Mouse (Mus musculus) thymus, postnatal 4 days (tissue): ENCODE measurements around the gene Cdh3.

Source experiments
- DNase-seq: peaks from one replicate; pipeline ENCODE4 v3.0.0; 2021

The Cdh3 gene

GRCm38 (mm10) chr8:106527241-106528036 is 16.7 kb downstream of the Cdh3 start:
- DNase-seq = peak; percentile 41

DNA sequence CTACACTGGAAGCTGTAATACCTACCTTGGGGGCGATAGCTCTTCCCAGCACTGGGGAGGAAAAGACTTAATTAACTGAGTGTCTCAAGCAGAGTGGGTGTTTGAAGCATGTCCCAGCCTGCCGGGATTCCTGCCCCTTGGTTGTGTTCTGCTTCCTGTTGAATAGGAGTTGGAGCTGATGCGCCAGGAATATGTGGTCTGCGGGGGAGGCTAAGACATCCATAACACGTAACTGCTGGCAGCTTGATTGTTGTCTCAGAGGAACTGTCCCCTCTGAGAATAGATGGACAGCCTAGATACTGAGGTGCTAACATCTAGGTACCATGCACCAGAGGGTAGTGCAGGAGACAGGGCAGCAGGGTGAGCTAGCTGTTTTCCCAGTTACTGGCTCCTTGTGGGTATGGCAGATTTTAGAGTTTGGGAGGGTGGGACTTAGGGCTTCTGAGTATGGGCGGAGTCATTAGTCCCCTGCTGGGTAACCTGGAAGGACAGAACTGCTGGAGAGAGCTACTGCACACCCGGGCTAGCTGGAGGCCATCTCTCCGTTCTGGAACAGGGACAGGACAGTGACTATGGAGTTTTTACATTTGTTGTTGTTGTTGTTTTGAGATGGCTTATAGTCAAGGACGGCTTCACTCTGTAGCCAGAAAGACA is 18.0 kb downstream of the Cdh3 start:
- DNase-seq = no peak

GRCm38 (mm10) chr8:106529885-106530482 is 19.3 kb downstream of the Cdh3 start:
- DNase-seq = no peak

GRCm38 (mm10) chr8:106530566-106530965 is 19.9 kb downstream of the Cdh3 start:
- DNase-seq = peak; percentile 49

- no peak for DNase-seq
Measured at GRCm38 (mm10) chr8:106533709-106534108, 23.0 kb downstream of the Cdh3 start.

DNA sequence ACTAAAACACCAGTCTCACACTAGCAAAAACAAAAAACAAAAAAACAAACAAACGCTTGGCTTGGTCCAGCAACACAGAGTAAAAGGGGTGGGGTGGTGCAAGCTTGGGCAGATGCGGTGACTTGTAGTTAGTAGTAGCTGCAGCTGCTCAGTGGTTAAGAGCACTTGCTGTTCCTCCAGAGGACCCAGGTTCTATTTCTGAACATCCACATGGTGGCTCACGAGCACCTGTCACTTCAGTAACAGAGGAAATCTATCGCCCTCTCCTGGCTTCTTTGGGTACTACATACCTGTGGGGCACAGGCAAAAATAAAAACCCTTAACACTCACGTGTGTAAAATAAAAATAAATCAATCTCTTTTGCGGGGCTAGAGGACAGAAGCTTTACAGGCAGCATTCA is 23.8 kb downstream of the Cdh3 start:
- peak; percentile 77 for DNase-seq

GRCm38 (mm10) chr8:106535448-106535847 is 24.8 kb downstream of the Cdh3 start:
- DNase-seq = no peak

DNA sequence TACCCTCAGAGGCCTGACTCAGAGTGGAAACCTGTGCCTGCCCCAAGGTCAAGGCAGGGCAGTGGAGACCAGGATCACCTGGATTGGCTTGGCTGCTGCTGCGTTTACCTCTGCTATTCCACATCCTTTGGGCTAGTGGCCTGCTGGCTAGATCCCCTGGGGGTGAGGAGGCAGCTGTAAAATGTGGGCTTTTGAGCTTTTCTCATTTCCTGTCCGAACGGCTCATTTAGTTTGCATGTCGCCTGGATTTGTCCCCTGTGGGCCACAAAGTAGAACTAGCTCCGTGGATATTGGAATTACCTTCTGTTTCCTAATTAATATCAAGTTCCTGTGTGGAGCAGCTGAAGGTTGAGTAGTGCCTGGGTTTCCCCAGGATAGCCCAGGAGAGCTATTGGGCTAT is 28.5 kb downstream of the Cdh3 start:
- DNase-seq = no peak

GRCm38 (mm10) chr8:106541002-106541401 is 30.3 kb downstream of the Cdh3 start:
- DNase-seq = no peak

- DNase-seq = no peak
Measured at GRCm38 (mm10) chr8:106543043-106543442, 32.4 kb downstream of the Cdh3 start.

- peak; percentile 48 for DNase-seq
Measured at GRCm38 (mm10) chr8:106545149-106545548, 34.5 kb downstream of the Cdh3 start.

DNA sequence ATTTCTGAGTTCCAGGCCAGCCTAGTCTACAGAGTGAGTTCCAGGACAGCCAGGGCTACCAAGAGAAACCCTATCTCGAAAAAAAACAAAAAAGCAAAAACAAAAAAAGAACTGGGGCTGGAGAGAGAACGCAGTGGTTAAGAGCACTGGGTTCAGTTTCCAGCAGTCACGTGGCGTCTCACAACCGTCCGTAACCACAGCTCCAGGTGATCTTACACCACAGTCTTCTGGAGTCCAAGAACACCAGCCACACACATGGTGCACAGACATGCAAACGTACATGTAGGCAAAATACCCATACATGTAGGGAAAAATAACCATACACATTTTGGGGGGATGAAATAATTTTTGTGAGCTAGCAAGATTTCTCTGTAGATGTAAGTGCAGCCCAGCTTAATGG is 36.1 kb downstream of the Cdh3 start:
- DNase-seq = no peak

GRCm38 (mm10) chr8:106548366-106548936 is 37.8 kb downstream of the Cdh3 start:
- DNase-seq = no peak

DNA sequence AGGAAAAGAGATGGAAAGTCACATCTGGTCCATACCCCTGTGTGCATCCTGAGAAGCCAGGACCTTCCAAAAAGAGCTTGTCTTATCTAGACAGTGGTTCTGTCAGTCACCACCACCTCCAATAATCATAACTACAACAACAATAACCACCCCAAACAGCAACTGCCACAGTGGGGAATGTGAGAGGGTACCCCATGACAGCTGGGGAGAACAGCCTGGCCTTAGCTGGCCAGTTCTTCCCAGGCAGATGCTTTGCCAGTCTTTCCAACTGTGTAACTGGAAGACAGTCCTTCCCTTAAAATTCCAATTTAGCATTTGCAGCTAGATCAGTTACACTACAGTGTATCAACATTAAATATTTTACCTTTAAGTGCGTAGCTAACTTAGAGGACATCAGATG is 40.2 kb downstream of the Cdh3 start:
- DNase-seq = no peak

DNA sequence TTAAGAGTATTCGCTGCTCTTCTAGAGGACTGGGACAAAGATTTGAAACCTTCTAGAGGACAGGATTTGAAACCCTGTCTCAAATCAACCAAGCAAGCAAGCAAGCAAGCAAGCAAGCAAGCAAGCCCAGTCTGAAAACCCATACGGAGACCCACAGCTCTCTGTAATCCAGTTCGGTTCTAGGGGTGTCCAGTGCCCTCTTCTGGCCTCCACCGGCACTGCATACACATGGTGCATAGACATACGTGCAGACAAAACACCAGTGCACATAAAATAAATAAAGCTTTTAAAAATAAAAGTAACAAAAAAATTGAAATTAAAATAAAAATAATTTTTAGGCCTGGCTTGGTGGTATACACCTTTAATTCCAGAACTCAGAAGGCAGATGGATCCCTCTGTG is 43.3 kb downstream of the Cdh3 start:
- no peak for DNase-seq

DNA sequence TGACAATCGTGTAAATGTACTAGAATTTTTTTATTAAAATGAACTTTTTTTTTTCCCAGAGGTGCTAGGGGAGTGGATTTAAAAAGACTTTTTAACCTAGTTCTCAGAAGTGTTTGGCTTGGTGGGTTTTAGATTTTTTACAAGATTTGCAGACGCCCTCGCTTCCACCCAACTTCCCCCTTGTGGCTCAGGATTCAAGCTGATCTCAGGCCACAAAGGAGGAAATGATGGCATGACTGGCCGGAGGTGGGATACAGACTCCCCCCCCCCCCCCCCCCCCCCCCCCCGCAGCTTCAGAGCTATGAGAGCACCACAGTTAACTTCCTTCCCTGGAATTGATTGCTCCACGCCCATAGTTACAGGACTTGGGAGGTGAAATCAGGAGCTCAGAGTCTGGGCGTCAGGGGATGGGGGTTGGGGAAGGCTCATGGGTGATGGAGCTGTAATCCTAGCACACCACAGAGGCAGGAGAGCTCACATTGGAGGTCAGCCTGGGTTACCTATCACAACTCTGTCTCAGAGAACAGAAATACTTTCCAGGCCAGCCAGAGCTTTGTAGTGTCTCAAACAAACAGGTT is 45.5 kb downstream of the Cdh3 start:
- no peak for DNase-seq

DNA sequence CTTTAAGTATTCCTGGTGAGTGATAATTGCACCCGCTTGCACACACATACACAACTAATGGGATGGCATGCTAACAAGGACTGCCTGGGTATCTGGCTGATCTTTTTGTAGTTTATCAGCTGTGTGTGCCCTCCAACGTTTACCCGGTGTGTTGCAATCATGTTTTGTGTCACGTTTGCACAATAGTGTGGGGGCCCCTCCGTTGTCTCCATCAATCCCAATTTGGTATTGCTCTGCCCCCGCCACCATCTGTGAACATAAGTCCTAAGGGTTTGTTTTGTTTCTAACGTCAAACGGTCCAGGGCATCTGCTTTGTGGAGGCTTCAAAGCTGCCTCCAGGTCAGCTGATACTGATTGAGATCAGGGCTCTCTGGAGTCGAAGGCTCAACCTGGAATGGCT is 49.2 kb downstream of the Cdh3 start:
- DNase-seq = no peak

DNA sequence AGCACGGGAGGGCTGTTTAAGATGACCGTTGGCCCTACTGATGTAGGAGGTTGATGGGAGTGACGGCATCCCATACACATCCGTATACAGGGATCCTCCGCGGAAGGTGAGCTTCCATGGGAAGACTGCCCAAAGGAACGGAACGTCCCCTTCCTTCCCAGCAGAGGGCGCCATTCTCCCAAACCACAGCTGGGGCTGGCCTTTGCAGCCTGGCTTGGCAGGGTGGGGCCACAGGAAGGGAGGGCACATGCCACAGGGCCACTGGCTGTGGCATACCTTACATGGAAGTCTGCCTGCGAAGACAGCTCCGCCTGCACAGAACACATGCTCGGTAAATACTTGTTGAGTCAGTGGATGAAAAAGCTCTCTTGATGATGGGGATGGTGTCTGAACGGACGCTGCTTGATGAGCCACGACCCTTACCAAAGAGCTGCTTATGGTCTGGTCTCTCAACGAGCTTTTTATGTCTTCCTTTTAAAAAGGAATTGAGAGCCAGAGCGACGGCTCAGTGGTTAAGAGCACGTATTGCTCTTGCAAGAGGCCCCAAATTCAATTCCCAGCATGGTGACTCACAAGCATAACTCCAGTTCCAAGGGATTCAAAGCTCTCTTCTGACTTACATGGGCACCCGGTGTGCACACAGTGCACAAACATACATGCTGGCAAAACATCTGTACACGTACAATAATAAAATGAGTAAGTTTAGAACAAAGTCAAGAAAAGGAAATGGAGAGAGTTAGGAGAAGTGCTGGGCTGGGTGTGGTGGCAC is 50.6 kb downstream of the Cdh3 start:
- DNase-seq = peak; percentile 75

- no peak for DNase-seq
Measured at GRCm38 (mm10) chr8:106563691-106564182, 53.0 kb downstream of the Cdh3 start.

DNA sequence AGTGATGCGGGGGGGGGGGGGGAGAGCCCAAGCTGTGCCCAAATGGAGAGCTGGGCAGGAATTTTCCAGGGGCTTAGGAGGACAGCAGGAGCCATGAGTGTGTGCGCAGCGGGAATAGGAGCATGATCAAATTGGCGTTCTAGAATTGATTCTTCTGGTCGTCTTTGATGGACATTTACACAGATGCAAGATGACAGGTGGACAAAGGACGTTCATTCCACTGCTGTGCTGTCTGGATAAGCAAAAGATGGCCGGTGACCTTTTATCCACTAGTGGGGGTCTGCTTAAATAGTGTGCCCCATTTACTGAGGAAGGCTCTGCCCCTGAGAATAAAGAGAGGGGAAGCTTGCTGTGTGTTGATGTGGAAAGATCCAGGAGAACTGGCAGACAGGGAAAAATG is 58.3 kb downstream of the Cdh3 start:
- DNase-seq = no peak

- DNase-seq = no peak
Measured at GRCm38 (mm10) chr8:106570386-106570785, 59.7 kb downstream of the Cdh3 start.

GRCm38 (mm10) chr8:106571551-106572172 is 61.0 kb downstream of the Cdh3 start:
- DNase-seq = no peak
